Mouse (Mus musculus) left cerebral cortex, postnatal 4 days (tissue): ENCODE measurements around the gene Unc13c. TPM values are rescaled to one million over a fixed set of nuclear protein-coding genes. Genes with fewer than 3 reads are reported as not detected.

Source experiments
- DNase-seq: peaks from one replicate; pipeline ENCODE4 v3.0.0-alpha.2; 2022
- intact Hi-C: fragments of 180-260 bp; cut with DNase I; formaldehyde crosslinking; loops from one replicate; pipeline ENCODE4 v1.15.1; 2025
- total RNA-seq, 2 experiments: library from RNA; stranded (reverse); gene quantifications; 2 replicates each; pipeline ENCODE4 v1.2.3; 2021

Unc13c gene
- total RNA-seq = 10 to 100 TPM; 14.4 to 16.8 TPM

GRCm38 (mm10) chr9:73968641-73969121 lies at the start of gene Unc13c:
TSS of gene Unc13c (minus strand) at chr9:73968966.
- peak; percentile 57 for DNase-seq
- intact Hi-C loops = no loop called here

DNA sequence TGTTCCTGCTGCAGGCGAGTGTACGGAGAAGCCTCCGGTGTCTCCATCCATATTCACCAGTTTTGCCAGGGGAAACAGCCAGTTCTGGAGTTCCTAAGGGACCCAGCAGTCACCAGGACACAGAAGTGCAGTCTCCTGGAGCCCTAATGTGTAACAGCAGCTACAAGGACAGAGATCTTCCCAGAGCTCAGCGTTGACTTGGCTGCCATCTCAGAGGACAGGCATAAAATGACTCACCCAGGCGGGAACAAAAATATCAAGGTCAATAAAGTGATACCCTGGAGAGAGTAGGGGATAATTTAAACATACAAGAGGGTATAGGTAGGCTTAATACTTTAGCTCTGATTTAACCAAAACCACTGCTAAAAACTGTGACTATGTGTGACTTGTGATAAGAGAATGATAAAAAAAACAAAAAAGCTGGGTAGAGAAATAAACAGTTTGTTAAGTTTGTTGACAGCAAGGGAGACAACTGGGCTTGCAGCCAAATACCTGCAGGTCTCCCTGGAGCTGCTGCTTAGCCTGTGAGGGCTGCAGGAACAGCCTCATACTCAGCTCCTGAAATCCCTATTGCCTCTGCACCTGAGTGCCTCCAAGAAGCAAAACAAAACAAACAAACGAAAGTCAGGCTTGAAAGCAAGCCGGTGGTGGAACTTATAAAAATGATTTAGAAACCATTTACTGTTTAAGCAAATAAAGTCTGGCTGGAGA lies 39.4 kb upstream of the Unc13c start:
- peak; percentile 32 for DNase-seq
- intact Hi-C loops = no loop called here

DNA sequence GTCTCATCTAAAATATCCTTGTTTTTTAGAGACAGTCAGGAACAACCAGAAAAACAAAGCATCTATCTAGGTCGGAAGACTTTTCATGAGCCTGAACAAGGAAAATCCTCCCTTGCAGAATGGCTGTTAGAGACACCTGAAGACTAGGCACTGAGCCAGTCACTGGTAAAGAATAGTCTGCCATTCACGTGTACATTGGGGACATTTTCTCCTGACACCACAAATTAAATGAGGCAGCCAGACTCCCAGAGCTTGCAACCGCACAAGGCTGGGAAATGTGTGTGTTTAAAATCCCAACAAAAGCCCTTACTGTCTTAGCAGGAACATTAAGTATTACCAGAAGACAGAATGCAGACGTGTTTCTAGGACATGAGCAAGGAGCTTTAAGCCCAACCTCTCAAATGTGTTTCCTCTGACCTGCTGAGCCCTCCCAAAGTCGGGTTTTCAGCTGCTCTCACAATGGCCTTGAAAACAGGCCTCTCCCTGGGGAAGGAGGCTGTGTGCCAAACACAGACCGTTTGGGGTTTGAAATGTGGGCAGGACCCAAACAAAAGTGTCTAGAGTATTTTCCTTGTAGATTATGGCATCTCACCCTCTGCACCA lies 33.7 kb upstream of the Unc13c start:
- intact Hi-C loops = no loop called here
- peak; percentile 37 for DNase-seq

GRCm38 (mm10) chr9:73988096-73988495 lies 19.3 kb upstream of the Unc13c start:
- DNase-seq = no peak
- intact Hi-C loops = loop anchor here (10.0 kb wide), 1 partner anchor 433 kb away; no protein-coding TSS in a partner anchor

GRCm38 (mm10) chr9:73987236-73987635 lies 18.5 kb upstream of the Unc13c start:
- DNase-seq = no peak
- intact Hi-C loops = loop anchor here (10.0 kb wide), 1 partner anchor 432 kb away; no protein-coding TSS in a partner anchor

GRCm38 (mm10) chr9:73982597-73983344 lies 14.0 kb upstream of the Unc13c start:
- intact Hi-C loops = loop anchor here (5.0 to 10.0 kb wide), 2 partner anchors 428 to 820 kb away; no protein-coding TSS in a partner anchor
- peak; percentile 82 for DNase-seq

DNA sequence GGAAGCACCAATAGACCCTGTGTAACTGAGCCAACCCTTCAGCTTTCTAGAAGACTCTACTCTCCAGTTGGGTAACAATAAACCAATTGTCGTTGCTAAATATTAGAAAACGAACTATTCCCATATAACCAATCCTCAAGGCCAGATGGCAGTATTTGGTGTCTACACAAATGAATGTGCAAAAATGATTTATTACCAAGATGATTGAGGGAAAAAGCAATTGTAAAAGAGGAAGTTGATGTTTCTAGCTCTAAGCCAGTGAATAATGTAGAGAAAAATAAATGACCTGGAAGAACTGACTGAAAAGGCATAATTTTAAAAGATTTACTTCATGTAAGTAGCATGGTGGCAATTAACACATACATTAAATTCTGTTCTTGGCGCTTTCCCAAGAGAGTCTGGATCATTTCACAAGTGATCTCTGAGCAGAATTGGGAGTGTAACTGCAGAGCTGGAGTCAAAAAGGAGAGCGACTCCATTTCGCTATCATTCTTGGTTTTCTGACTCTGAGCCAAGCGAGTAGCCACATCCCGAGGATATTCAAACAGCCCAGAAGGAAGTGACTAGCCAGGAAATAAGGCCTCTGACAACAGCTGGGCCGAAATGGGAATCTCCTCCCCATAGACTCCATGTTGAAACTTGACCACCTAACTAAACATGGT lies 3.7 kb upstream of the Unc13c start:
- intact Hi-C loops = no loop called here
- DNase-seq = no peak

- intact Hi-C loops = no loop called here
- DNase-seq = peak; percentile 52
Measured at GRCm38 (mm10) chr9:73970717-73971116, 2.0 kb upstream of the Unc13c start.

GRCm38 (mm10) chr9:73965322-73965915 lies 3.3 kb downstream of the Unc13c start:
- DNase-seq = peak; percentile 36
- intact Hi-C loops = no loop called here

GRCm38 (mm10) chr9:73962471-73962870 lies 6.3 kb downstream of the Unc13c start:
- DNase-seq = no peak
- intact Hi-C loops = no loop called here

GRCm38 (mm10) chr9:73952331-73952730 lies 16.4 kb downstream of the Unc13c start:
- no peak for DNase-seq
- intact Hi-C loops = no loop called here

DNA sequence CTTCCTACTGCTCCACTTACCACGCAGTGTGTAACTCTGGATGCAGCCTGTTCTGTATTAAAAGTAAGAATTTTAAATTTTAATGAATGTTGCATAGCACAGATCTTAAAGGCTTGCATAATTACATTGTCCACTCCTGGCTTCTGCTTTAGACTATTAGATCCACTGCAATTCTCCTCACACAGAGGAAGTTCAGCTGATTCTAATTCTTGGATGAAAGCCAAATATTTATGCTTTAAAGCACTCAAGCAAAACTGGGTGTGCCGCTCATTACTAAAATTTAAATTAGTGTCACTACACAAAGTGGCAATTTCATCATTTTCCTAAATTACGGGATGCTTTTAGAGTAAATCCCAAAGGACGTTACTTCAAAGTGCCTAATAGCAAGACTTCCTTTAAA lies 17.2 kb downstream of the Unc13c start:
- no peak for DNase-seq
- intact Hi-C loops = no loop called here

GRCm38 (mm10) chr9:73934844-73935243 lies 33.9 kb downstream of the Unc13c start:
- peak; percentile 82 for DNase-seq
- intact Hi-C loops = no loop called here

DNA sequence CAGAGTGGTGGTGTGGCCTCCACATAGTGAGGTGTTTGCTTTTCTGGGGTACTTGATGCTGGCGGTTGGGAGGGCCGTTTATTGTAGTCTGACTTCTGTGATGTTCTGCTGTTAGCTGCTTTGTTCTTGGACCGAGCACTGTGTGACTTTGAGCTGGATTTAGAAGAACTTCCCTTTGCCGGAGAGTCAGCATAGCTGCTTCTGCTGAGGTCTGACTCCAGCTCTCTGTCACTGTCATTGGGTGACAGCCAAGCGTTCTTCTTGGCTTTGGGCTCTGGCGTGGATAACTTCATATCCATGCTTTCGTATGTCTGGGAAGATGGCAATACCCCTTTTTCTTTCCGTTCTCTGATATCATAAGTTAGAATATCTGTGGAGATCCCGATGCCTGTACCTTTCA lies 36.8 kb downstream of the Unc13c start:
- intact Hi-C loops = no loop called here
- no peak for DNase-seq

DNA sequence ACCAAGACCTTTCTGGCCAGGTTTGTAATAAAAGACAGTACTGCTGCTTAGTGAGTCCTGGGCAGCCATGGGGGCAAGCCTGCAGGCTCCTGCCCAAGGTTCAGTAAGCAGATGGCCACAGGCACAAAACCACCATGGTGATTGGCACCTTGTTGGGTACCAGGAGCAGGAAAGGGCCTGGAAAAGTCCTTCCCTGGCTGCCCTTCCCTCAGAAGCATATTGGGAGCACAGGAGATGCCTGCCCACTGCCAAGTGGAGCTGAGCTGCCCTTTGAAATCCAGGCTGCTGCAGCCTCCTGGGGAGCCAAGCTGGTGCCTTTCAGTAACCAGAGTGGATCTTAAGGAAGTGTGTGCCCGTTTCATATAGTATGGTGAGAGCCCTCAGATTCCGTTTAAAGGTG lies 41.5 kb downstream of the Unc13c start:
- DNase-seq = peak; percentile 83
- intact Hi-C loops = no loop called here

GRCm38 (mm10) chr9:73922449-73923115 lies 46.2 kb downstream of the Unc13c start:
- peak; percentile 10 for DNase-seq
- intact Hi-C loops = no loop called here

DNA sequence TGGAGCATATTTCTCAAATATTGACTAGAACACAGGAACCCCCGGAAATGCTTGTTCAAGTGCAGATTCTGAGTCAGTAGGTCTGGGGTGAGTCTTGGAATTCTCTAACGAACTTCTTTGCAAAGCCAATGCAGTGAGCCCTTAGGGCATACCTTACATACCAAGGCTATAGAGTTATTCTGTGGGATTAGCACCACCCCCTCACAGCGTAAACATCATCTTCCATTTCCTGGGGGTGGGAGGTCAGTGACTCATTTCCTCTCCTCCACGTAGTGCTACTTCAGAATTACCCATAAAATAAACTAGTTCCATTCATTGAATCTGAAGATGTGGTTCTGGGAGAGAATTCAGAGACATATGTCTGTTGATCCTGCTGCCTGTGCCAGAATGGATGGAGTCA lies 62.8 kb downstream of the Unc13c start:
- intact Hi-C loops = no loop called here

GRCm38 (mm10) chr9:73898516-73898915 lies 70.2 kb downstream of the Unc13c start:
- no peak for DNase-seq
- intact Hi-C loops = no loop called here

More for the DNA sequence above, 62.8 kb downstream of the Unc13c start:
- DNase-seq = no peak

DNA sequence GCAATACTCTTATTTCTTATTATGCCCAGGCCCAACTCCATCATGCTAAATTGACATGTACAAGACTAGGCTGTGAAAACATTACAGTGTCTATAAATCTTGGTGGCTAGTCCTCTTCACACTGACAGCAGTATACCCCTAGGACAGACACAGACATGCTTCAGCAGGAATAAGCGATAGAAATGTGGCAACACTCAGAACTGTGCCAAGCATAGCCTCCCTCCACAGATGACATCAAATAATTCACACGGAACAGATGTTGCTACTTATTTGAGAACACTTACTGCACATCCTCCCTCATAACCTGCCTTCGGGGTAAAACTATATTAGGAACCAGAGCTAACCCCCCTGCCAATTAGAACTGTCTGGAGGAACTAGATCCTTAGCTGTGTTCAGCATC lies 72.6 kb downstream of the Unc13c start:
- DNase-seq = no peak
- intact Hi-C loops = no loop called here

GRCm38 (mm10) chr9:73883587-73883986 lies 85.2 kb downstream of the Unc13c start:
- intact Hi-C loops = no loop called here
- no peak for DNase-seq
